Mouse (Mus musculus) left cerebral cortex, postnatal 14 days (tissue): ENCODE results near the gene Cyb561a3. TPM values are rescaled to one million over a fixed set of nuclear protein-coding genes. Genes with fewer than 3 reads are reported as not detected.
"Not testable (repeated sequence)": the region's sequence is repeated elsewhere in the genome, so short reads cannot be mapped to it uniquely, and the experiment has no call there.

ENCODE experiments used
- DNase-seq, 2 experiments: peaks; one replicate each; pipeline ENCODE4 v3.0.0; 2021 to 2022; ENCODE audit warnings: low spot score in 2 of 2, mixed read lengths in 1 of 2
- intact Hi-C: fragments of 180-260 bp; cut with DNase I; formaldehyde crosslinking; loops from one replicate; pipeline ENCODE4 v1.15.1; 2025
- long read RNA-seq, 2 experiments: library from polyadenylated mRNA; stranded (forward); transcript quantifications; one replicate each; pipeline ENCODE4 v2.0.0; 2021
- total RNA-seq, 2 experiments: library from RNA; stranded (reverse); gene quantifications; 2 replicates each; pipeline ENCODE4 v1.2.3; 2021

Cyb561a3 gene
- 10 to 100 TPM; 11.8 to 12.1 TPM for total RNA-seq
- long read RNA-seq, experiment 1, transcript Cyb561a3-201 (7 exons, 1,474 nt) = major isoform, 5 of 22 reads
- long read RNA-seq, experiment 1, partial matches to known transcripts = 1 of 22 reads
- long read RNA-seq, experiment 1, other reads (novel, unspliced or antisense) = 14 of 22 reads
- long read RNA-seq, experiment 2, transcript Cyb561a3-201 (7 exons, 1,474 nt) = major isoform, 12 of 30 reads
- long read RNA-seq, experiment 2, transcript Cyb561a3-209 (8 exons, 3,130 nt) = major isoform, 12 of 30 reads
- long read RNA-seq, experiment 2, partial matches to known transcripts = 0 of 30 reads
- long read RNA-seq, experiment 2, other reads (novel, unspliced or antisense) = 5 of 30 reads

DNA sequence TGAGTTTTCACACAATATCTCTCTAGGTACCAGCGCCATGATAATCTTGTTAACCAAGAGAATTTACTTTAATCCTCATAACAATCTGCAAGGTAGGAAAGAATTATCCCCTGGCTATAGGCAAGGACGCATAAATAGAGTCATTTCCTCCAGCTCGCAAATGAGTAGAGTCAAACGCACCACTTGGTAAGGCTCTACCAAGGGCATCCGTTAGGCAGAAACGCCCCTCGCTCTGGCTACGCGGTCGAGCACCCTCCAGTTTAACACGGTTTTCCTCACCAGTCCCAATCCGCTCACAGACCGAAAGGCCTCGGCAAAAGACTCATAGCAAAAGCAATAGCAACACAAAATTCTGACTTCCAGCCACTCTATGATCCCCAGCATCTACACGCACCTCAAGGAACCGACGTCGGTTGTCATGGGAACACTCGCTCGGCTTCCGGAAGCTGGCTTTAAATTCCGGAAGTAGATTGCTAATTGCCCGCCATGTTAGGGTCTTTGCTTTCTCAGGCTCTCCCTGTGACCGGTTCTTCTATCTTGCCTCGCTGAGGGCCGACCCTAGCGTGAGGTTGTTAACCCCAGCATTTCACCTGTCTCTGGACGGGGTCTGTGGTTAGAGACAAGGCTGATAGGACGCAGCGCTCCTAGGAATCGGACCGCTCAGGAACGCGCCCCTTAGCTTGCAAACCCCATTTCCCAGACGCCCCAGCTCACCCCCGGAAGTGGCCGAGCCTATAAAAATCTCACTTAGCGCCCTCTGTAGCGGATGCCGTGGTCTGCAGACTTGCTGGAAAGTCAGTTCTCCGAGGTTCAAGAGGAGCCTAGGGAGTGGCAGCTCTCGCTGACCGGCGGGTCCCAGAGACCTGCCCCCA lies at the start of gene Cyb561a3, which contains the start of gene Tmem138:
Cyb561a3 (plus strand) TSS at position 483 of the 872 bp plus-strand sequence.
Tmem138 (minus strand) TSS at position 673 of the 872 bp plus-strand sequence.
- intact Hi-C loops = loop anchor here (1.0 kb wide), 1 partner anchor 28 kb away; the partner anchor contains the start of genes Ddb1 and Tkfc
- peak; percentile 92 to 94 for DNase-seq

DNA sequence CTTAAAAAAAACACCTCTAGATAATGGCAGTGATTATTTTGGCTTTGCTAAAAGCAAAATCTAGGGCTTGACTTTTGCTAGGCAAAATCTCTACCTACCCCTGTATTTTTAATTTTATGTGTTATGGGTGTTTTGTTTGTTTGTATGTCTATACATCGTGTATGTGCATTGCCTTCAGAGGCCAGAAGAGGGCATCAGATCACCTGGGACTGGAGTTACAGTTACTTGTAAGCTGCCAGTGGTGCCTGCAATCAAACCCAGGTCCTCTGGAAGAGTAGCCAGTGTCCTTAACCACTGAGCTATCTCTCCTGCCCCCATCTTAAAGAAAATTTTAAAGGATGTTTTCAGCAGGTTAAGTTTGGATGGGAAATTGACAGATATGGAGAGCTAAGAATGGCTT lies 46.9 kb upstream of the Cyb561a3 start:
- intact Hi-C loops = no loop called here
- no peak for DNase-seq

DNA sequence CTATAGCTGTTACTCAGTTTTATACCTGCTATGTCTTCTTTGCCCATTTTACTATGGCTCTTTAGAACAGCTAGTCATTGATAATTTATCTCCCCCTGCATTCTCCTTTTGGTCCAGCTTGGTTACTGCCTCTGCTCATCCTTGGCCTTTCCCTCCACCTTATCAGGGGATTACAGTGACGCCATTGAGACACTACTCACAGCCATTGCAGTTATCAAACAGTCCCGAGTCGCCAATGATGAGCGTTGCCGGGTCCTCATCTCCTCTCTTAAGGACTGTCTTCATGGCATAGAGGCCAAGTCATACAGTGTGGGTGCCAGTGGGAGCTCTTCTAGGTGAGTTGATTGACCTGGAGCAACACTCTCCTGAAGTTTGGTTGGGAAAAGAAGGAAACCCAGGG lies 37.5 kb upstream of the Cyb561a3 start:
- intact Hi-C loops = loop anchor here (5.0 kb wide), 1 partner anchor 73 kb away; no protein-coding TSS in a partner anchor
- no peak for DNase-seq

- DNase-seq = peak; percentile 84 to 86
- intact Hi-C loops = loop anchor here (2.0 kb wide), 1 partner anchor 49 kb away; the partner anchor contains the start of genes Ddb1 and Tkfc
Measured at GRCm38 (mm10) chr19:10555624-10556510, 21.1 kb upstream of the Cyb561a3 start, which contains the start of gene Tmem216. Gene Tmem216 (minus strand): TSS chr19:10556238.

DNA sequence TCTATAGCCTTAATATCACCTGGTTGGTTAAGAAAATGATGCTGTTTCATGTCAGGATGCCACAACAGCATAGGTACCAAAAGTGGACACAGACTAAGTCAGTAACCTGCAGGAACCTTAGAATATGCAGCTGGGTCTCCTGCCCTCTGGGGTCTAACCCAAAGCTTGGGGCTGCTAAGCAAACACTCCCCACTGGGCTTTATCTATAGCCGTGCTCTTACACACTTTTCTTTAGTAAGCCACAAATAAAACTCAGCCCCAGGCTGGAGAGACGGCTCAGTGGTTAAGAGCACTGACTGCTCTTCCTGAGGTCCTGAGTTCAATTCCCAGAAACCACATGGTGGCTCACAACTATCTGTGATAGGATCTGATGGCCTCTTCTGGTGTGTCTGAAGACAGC lies 20.0 kb upstream of the Cyb561a3 start:
- DNase-seq = no peak
- intact Hi-C loops = no loop called here

- DNase-seq = no peak
- intact Hi-C loops = no loop called here
Measured at GRCm38 (mm10) chr19:10557430-10557829, 19.5 kb upstream of the Cyb561a3 start.

DNA sequence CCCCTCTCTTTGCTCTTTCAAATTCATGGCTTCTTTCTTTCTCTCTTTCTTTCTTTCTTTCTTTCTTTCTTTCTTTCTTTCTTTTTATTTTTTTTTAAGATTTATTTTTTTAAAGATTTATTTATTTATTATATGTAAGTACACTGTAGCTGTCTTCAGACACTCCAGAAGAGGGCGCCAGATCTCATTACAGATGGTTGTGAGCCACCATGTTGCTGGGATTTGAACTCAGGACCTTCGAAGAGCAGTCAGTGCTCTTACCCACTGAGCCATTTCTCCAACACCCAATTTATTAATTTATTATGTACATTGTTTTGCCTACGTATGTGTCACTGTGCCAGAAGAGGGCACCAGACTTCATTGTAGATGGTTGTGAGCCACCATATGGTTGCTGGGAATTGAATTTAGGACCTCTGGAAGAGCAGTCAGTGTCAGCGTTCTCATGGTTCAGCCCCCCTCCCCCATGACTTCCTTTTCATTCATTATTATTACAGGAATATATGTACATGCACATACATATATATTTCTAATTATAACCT lies 19.1 kb upstream of the Cyb561a3 start:
- intact Hi-C loops, DNase-seq: not testable (repeated sequence)

DNA sequence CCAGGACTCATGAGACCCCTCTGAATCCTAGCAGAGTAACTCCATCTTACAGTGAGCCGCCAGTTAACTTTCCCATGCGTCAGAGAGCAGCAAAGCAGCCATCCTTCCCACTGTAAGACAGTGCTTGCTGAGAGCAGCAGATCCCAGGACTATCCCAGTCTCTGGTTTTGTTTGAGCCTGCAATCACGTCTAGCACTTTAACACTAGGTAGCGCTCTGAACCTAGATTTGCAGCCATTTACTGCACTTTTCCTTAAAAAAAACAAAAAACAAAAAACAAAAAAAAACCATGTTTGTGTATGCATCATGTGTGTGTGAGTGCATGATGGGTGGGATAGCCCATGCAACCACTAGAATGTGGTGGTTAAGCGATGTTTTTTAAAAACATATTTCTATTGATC lies 16.9 kb upstream of the Cyb561a3 start:
- intact Hi-C loops = no loop called here
- no peak for DNase-seq

- intact Hi-C loops = no loop called here
- DNase-seq = no peak
Measured at GRCm38 (mm10) chr19:10561558-10562314, 15.2 kb upstream of the Cyb561a3 start.

DNA sequence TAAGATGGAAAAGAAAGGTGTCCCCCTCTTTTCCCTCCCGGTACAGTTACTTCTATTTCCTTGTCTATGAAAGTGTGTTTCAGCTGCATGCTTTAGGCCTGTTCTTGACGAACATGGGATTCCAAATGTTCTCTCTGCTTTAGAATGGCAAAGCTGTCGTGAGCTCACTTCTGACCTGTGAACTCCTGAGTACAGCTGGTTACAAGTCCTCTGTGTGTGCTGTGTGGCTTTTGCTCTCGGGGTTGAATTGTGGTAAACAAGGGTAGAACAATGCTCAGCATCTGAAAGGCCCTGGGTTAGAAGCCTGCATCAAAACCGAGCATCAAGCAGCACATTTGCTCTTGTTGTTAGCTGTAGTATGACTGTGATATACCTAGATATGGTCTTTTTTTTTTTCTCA lies 14.6 kb upstream of the Cyb561a3 start:
- intact Hi-C loops = no loop called here
- no peak for DNase-seq

- intact Hi-C loops = no loop called here
- no peak for DNase-seq
Measured at GRCm38 (mm10) chr19:10564278-10564677, 12.7 kb upstream of the Cyb561a3 start.

GRCm38 (mm10) chr19:10565217-10565616 lies 11.8 kb upstream of the Cyb561a3 start:
- intact Hi-C loops = no loop called here
- no peak for DNase-seq

GRCm38 (mm10) chr19:10569627-10570026 lies 7.3 kb upstream of the Cyb561a3 start:
- DNase-seq = no peak
- intact Hi-C loops = no loop called here

GRCm38 (mm10) chr19:10580102-10580501 lies 3.1 kb downstream of the Cyb561a3 start:
- no peak for DNase-seq
- intact Hi-C loops = no loop called here

GRCm38 (mm10) chr19:10580761-10581160 lies 3.8 kb downstream of the Cyb561a3 start:
- no peak for DNase-seq
- intact Hi-C loops = no loop called here

GRCm38 (mm10) chr19:10581984-10582383 lies 5.0 kb downstream of the Cyb561a3 start:
- intact Hi-C loops = no loop called here
- no peak for DNase-seq

DNA sequence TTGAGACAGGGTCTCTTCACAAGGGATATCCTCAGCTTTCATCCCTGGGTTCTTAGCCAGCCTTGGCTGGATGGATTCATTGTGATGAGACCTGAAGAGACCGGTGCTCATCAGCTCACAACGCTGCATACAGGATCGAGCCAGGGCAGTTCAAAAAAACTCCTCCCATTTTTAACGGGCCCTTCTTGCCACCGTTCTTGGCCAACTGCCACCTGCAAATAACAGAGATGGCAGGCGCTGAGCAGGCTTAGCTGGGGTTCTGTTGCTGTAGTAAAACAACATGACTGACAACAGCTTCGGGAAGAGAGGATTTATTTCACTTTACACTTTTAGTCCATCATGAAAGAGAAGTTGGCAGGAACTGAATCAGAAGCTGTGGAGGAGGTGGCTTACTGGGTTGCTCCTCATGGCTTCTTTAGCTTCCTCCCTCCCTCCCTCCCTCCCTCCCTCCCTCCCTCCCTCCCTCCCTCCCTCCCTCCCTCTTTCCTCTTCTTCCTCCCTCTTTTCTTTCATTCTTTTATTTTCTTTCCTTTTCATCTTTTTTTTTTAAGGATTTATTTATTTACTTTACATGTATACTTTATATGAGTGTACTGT lies 6.7 kb downstream of the Cyb561a3 start:
- DNase-seq = no peak
- intact Hi-C loops = no loop called here

DNA sequence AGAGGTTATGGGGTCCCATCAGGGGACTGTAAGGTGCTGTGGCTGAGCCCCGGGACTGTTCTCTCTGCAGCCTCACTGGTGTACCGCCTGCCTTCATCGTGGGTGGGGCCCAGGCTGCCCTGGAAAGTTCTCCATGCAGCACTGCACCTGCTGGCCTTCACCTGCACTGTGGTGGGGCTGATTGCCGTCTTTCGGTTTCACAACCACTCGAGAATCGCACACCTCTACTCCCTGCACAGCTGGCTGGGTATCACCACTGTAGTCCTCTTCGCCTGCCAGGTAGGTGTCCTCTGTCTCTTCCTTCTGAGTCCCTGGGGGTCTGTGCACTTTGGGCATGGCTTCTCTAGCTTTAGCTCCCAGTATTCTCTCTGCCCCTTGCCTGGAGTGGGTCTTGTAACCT lies 8.1 kb downstream of the Cyb561a3 start:
- no peak for DNase-seq
- intact Hi-C loops = no loop called here
